Mouse (Mus musculus): Measurements from ENCODE around the gene Lmcd1. TPM values are rescaled to one million over a fixed set of nuclear protein-coding genes. Genes with fewer than 3 reads are reported as not detected.

The Lmcd1 gene
- polyA plus RNA-seq, 1 experiment from 2014 or later: 11.7 TPM

DNA sequence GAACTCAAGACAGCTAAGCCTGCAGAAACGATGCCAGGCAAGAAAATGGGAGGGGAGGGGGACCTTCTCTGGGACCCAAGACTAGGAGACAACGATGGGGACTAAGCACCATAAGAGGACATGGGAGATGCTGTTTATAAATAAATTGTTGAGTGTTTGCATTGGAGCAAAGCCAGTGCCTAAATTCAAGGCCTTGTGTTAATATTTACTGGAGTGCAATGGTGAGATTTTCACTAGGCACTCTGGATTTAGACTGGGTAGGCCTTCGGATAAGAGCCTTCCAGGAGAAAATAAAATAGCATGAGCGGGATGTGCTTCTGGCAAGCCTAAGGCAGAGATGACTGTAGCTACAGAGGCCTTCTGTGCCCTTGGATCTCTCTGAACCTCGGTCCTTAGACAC, 49.4 kb downstream of the Lmcd1 start:
- 84% methylated on average over 5 of the region's 5 CpGs for whole genome bisulfite sequencing
- H3K36me3 ChIP-seq (ENCODE audit: control insufficient read depth, insufficient read depth, low read length): no peaks in the 10 kb centered on the region
- no peaks in the 10 kb centered on the region for H3K4me1 ChIP-seq (ENCODE audit: control insufficient read depth, insufficient read depth, low read length)
- ATAC-seq (ENCODE audit: low read depth): no peak
- no peak overlapping the region for H3K27ac ChIP-seq (ENCODE audit: low read depth, low read length)
- H3K4me3 ChIP-seq (ENCODE audit: low read depth, low read length): no peak overlapping the region
- H3K9me3 ChIP-seq (ENCODE audit: control insufficient read depth, low read length): no peaks in the 10 kb centered on the region
- H3K27me3 ChIP-seq (ENCODE audit: control insufficient read depth, insufficient read depth, low read length): no peaks in the 10 kb centered on the region
- no peak overlapping the region for H3K9ac ChIP-seq (replicated peaks; ENCODE audit: low read depth, low read length)
- H3K4me2 ChIP-seq (ENCODE audit: low read depth, low read length): no peak overlapping the region

DNA sequence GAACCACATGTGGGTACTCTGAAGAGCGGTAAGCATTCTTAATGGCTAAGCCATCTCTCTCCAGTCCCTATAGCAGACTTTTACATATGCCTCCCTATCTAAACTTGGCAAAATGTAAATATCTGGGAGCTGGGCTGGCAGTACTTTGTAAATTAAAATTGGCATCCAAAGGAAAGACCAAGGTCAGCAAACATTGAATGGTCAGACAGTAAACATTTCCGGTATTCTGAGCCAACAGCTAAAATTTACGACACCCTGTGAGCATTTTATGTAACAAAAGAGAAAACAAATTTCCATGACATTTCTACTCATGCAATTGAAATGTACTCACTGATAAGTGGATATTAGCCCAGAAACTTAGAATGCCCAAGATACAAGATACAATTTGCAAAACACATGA, 51.7 kb downstream of the Lmcd1 start:
- 86% methylated on average over 3 of the region's 3 CpGs for WGBS
- Histone ChIP-seq H3K4me1 (ENCODE audit: control insufficient read depth, insufficient read depth, low read length) (no peaks in the 10 kb centered on the region), H3K4me3 (ENCODE audit: low read depth, low read length) (no peak overlapping the region), H3K27me3 (ENCODE audit: control insufficient read depth, insufficient read depth, low read length) (no peaks in the 10 kb centered on the region), H3K4me2 (ENCODE audit: low read depth, low read length) (no peak overlapping the region), H3K36me3 (ENCODE audit: control insufficient read depth, insufficient read depth, low read length) (no peaks in the 10 kb centered on the region), H3K9me3 (ENCODE audit: control insufficient read depth, low read length) (no peaks in the 10 kb centered on the region), H3K9ac (replicated peaks; ENCODE audit: low read depth, low read length) (no peak overlapping the region), H3K27ac (ENCODE audit: low read depth, low read length) (no peak overlapping the region)
- no peak for ATAC-seq (ENCODE audit: low read depth)

DNA sequence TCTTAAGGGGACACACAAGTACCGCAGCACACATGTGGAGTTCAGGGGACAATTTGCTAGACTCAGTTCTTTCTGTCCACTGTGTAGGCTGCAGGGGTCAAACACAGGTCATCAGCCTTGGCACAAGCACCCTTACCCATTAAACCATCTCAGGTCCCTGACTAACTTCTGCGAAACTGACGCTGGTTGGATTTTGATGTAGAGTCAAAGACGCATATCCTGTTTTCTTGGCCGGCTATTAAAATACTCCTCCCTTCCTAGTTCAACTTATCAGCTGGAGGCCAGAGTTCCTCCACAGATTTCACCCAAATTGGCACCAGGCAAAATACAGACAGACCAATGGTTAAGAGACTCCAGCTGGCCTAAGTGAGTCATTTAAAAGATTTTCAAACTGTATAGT, 54.2 kb downstream of the Lmcd1 start:
- Histone ChIP-seq H3K36me3 (ENCODE audit: control insufficient read depth, insufficient read depth, low read length) (no peaks in the 10 kb centered on the region), H3K4me1 (ENCODE audit: control insufficient read depth, insufficient read depth, low read length) (no peaks in the 10 kb centered on the region), H3K4me3 (ENCODE audit: low read depth, low read length) (no peak overlapping the region), H3K9me3 (ENCODE audit: control insufficient read depth, low read length) (no peaks in the 10 kb centered on the region), H3K27ac (ENCODE audit: low read depth, low read length) (no peak overlapping the region), H3K4me2 (ENCODE audit: low read depth, low read length) (no peak overlapping the region), H3K9ac (replicated peaks; ENCODE audit: low read depth, low read length) (no peak overlapping the region), H3K27me3 (ENCODE audit: control insufficient read depth, insufficient read depth, low read length) (no peaks in the 10 kb centered on the region)
- no peak for ATAC-seq (ENCODE audit: low read depth)
- 84% methylated on average over 5 of the region's 5 CpGs for WGBS

DNA sequence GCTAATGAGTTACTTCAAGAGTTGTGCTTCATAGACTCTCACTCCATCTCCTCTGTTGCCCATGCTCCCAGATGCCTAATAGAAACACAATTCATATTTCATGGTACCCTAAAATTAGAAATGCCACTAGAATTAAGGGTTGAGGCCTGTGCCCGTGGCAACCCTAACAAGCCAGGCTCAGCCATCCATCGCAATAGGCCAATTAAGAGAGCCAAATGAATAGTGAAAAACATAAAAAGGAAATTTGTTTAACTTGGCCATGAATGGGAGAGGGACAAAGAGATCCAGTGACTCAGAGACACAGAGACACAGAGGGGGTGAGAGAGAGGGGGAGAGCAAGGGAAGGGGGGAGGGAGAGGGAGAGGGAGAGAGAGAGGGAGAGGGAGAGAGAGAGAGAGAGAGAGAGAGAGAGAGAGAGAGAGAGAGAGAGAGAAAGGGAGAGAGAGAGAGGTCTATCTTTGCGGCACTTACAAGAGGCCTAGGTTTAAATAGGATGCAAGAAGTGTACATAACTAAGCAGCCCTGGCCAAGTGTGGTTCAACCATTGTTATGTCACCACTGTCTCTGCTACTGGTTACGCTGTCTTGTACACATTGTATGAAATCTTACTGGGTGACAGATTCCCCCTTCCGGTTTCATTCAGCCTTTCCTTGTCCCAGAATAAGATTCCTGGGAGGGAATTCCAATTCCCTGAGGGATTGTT, 57.1 kb downstream of the Lmcd1 start:
- Histone ChIP-seq H3K9ac (replicated peaks; ENCODE audit: low read depth, low read length) (no peak overlapping the region), H3K4me1 (ENCODE audit: control insufficient read depth, insufficient read depth, low read length) (no peaks in the 10 kb centered on the region), H3K27ac (ENCODE audit: low read depth, low read length) (no peak overlapping the region), H3K36me3 (ENCODE audit: control insufficient read depth, insufficient read depth, low read length) (no peaks in the 10 kb centered on the region), H3K4me3 (ENCODE audit: low read depth, low read length) (no peak overlapping the region), H3K27me3 (ENCODE audit: control insufficient read depth, insufficient read depth, low read length) (no peaks in the 10 kb centered on the region), H3K4me2 (ENCODE audit: low read depth, low read length) (no peak overlapping the region), H3K9me3 (ENCODE audit: control insufficient read depth, low read length) (no peaks in the 10 kb centered on the region)
- 58% methylated on average over 5 of the region's 5 CpGs for WGBS
- ATAC-seq (ENCODE audit: low read depth): no peak

DNA sequence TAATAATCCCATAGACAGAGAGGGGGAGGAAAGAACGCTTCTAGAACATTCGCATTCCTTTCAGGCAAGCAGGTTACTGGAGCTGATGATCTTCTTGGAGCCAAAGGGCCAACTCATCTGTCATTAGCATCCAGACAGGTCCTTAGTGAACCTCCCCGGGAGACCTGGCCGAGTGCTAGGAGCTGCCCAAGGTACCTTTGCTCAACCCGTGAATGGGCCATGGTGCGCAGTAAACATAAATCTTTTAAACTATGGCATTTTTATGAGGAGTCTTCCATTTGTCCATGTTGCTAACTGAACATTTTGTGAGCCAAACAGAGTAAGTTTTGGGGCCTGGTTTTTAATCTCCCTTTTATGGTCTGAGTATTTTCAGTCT, 57.7 kb downstream of the Lmcd1 start:
- Histone ChIP-seq H3K27me3 (ENCODE audit: control insufficient read depth, insufficient read depth, low read length) (no peaks in the 10 kb centered on the region), H3K9me3 (ENCODE audit: control insufficient read depth, low read length) (no peaks in the 10 kb centered on the region), H3K36me3 (ENCODE audit: control insufficient read depth, insufficient read depth, low read length) (no peaks in the 10 kb centered on the region), H3K9ac (replicated peaks; ENCODE audit: low read depth, low read length) (no peak overlapping the region), H3K27ac (ENCODE audit: low read depth, low read length) (no peak overlapping the region), H3K4me1 (ENCODE audit: control insufficient read depth, insufficient read depth, low read length) (no peaks in the 10 kb centered on the region), H3K4me3 (ENCODE audit: low read depth, low read length) (no peak overlapping the region), H3K4me2 (ENCODE audit: low read depth, low read length) (no peak overlapping the region)
- no peak for ATAC-seq (ENCODE audit: low read depth)
- WGBS: 38% methylated on average over 6 of the region's 6 CpGs

DNA sequence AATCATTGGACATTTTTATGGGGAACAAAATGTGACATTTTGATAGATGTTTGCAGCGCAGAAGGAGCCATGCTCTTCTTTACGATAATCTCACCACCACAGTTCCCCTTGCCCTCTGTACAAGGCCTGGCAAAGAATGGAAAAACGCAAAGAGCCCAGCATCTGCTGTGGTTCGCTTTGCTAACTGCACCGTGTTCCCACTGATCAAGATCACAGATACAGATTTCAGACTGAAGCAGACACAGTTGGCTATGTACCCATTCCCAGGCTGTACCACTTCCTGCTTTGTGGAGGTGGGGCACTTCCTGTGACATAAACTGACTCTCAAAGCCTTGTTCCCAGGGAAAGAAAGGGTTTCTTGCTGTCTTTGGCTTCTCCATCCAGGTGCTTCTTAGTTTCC, 60.4 kb downstream of the Lmcd1 start:
- Histone ChIP-seq H3K4me3 (ENCODE audit: low read depth, low read length) (no peak overlapping the region), H3K4me2 (ENCODE audit: low read depth, low read length) (no peak overlapping the region), H3K36me3 (ENCODE audit: control insufficient read depth, insufficient read depth, low read length) (no peaks in the 10 kb centered on the region), H3K9ac (replicated peaks; ENCODE audit: low read depth, low read length) (no peak overlapping the region), H3K9me3 (ENCODE audit: control insufficient read depth, low read length) (no peaks in the 10 kb centered on the region), H3K27ac (ENCODE audit: low read depth, low read length) (no peak overlapping the region), H3K27me3 (ENCODE audit: control insufficient read depth, insufficient read depth, low read length) (no peaks in the 10 kb centered on the region), H3K4me1 (ENCODE audit: control insufficient read depth, insufficient read depth, low read length) (no peaks in the 10 kb centered on the region)
- WGBS: 86% methylated on average over 5 of the region's 5 CpGs
- no peak for ATAC-seq (ENCODE audit: low read depth)

DNA sequence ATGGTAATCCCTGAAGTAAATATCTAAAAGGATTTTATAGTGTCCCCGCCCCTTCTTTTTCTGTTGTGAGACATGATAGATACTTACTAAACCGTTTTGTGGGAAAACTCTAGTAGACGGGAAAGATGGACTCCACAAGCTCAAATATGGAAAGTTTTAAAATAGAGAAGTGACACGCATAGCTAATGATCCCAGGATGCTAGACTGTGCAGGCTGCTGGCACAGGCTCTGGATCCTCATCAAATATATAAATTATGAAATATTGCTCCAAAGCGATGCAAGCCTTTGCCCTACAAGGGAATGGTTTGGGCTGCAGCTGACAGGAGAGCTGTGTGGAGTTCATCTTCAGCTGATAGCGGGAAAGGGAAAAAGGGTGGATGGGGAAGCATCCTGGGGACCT, 64.1 kb downstream of the Lmcd1 start:
- H3K27ac ChIP-seq (ENCODE audit: low read depth, low read length): no peak overlapping the region
- no peaks in the 10 kb centered on the region for H3K36me3 ChIP-seq (ENCODE audit: control insufficient read depth, insufficient read depth, low read length)
- H3K9ac ChIP-seq (replicated peaks; ENCODE audit: low read depth, low read length): no peak overlapping the region
- no peaks in the 10 kb centered on the region for H3K27me3 ChIP-seq (ENCODE audit: control insufficient read depth, insufficient read depth, low read length)
- no peaks in the 10 kb centered on the region for H3K9me3 ChIP-seq (ENCODE audit: control insufficient read depth, low read length)
- no peak for ATAC-seq (ENCODE audit: low read depth)
- H3K4me3 ChIP-seq (ENCODE audit: low read depth, low read length): no peak overlapping the region
- 86% methylated on average over 6 of the region's 6 CpGs for WGBS
- no peak overlapping the region for H3K4me2 ChIP-seq (ENCODE audit: low read depth, low read length)
- H3K4me1 ChIP-seq (ENCODE audit: control insufficient read depth, insufficient read depth, low read length): no peaks in the 10 kb centered on the region

DNA sequence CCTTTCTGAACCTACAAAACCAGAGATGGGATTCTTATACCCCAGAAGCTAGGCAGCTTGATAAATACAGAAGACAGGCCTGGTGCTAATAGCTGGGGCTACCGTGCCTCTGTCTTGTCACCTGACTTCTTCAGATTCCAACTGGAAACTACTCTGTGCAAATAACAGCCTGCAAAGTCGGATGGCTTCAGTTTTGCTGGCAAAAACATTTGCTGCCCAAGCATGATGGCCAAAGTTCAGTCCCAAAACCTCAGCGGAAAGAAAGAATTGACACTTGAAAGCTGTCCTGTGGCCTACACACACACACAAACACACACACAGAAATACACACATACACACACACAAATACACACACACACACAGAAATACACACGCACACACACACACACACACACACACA, 65.5 kb downstream of the Lmcd1 start:
- no peak for ATAC-seq (ENCODE audit: low read depth)
- H3K4me3 ChIP-seq (ENCODE audit: low read depth, low read length): no peak overlapping the region
- no peak overlapping the region for H3K4me2 ChIP-seq (ENCODE audit: low read depth, low read length)
- H3K9me3 ChIP-seq (ENCODE audit: control insufficient read depth, low read length): no peaks in the 10 kb centered on the region
- H3K27me3 ChIP-seq (ENCODE audit: control insufficient read depth, insufficient read depth, low read length): no peaks in the 10 kb centered on the region
- H3K27ac ChIP-seq (ENCODE audit: low read depth, low read length): no peak overlapping the region
- H3K9ac ChIP-seq (replicated peaks; ENCODE audit: low read depth, low read length): no peak overlapping the region
- WGBS: 92% methylated on average over 4 of the region's 4 CpGs
- H3K36me3 ChIP-seq (ENCODE audit: control insufficient read depth, insufficient read depth, low read length): no peaks in the 10 kb centered on the region
- H3K4me1 ChIP-seq (ENCODE audit: control insufficient read depth, insufficient read depth, low read length): no peaks in the 10 kb centered on the region

DNA sequence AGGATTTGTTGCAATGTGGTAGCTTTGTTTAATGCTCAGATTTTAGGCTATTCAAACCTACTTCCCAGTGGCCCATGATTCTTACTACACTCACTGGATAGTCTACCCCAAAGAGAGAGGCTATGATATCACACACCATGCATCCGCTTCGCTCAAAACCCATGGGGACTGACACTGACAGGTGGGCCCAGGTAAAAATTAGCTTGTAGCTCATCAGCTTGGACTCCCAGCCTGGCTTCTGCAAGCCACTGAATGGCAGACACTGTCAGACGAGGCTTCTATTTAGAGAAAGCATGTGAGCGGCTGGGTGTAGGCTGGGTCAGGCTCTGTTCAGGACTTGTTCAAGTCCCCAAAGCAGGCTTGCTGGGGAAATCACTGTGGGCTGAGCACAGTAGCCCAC, 76.9 kb downstream of the Lmcd1 start:
- no peak overlapping the region for H3K9ac ChIP-seq (replicated peaks; ENCODE audit: low read depth, low read length)
- no peaks in the 10 kb centered on the region for H3K4me1 ChIP-seq (ENCODE audit: control insufficient read depth, insufficient read depth, low read length)
- over 99% methylated on average over 4 of the region's 4 CpGs for WGBS
- H3K36me3 ChIP-seq (ENCODE audit: control insufficient read depth, insufficient read depth, low read length): no peaks in the 10 kb centered on the region
- H3K4me3 ChIP-seq (ENCODE audit: low read depth, low read length): no peak overlapping the region
- H3K27ac ChIP-seq (ENCODE audit: low read depth, low read length): no peak overlapping the region
- no peaks in the 10 kb centered on the region for H3K9me3 ChIP-seq (ENCODE audit: control insufficient read depth, low read length)
- H3K27me3 ChIP-seq (ENCODE audit: control insufficient read depth, insufficient read depth, low read length): no peaks in the 10 kb centered on the region
- H3K4me2 ChIP-seq (ENCODE audit: low read depth, low read length): no peak overlapping the region
- no peak for ATAC-seq (ENCODE audit: low read depth)
